Mouse (Mus musculus) bone marrow, adult 2 months (tissue): ENCODE data around the gene Serpind1.

Experiments
- CTCF ChIP-seq: fragments of 200-500 bp; IDR thresholded peaks from 2 replicates; pipeline ENCODE4 v1.5.1; 2011; ENCODE audit warnings: low read length, control low read depth; ENCODE audit not compliant: control insufficient read depth, insufficient read depth
- POLR2A ChIP-seq: fragments of 200-500 bp; IDR thresholded peaks from 2 replicates; pipeline ENCODE4 v1.6.1; 2011; ENCODE audit warnings: low read depth, mild to moderate bottlenecking, control low read depth, low read length, borderline replicate concordance; ENCODE audit not compliant: control insufficient read depth

GRCm38 (mm10) chr16:17303521-17304245 is 27.5 kb upstream of the Serpind1 start:
- TF ChIP-seq CTCF, result no peak
- no peak for TF ChIP-seq POLR2A
